Mouse (Mus musculus): Measurements from ENCODE around the gene Timm13.

- no peak for TF ChIP-seq POLR2A (IDR thresholded peaks at IDR 0.05; ENCODE audit: insufficient read depth, low read depth, low read length)
- TF ChIP-seq CTCF (IDR thresholded peaks at IDR 0.05; ENCODE audit: insufficient read depth, low read depth, low read length) = no peak
Observed at GRCm38 (mm10) chr10:80931153-80931671, 30.4 kb upstream of the Timm13 start.

Data from olfactory bulb, adult 2 months (tissue).